Mouse (Mus musculus): ENCODE measurements around the gene Fam13c. TPM values are rescaled to one million over a fixed set of nuclear protein-coding genes. Genes with fewer than 3 reads are reported as not detected.
"Not testable (repeated sequence)": the region's sequence is repeated elsewhere in the genome, so short reads cannot be mapped to it uniquely, and the experiment has no call there.

The Fam13c gene
- total RNA-seq (2021): 10 to 100 TPM; 39.1 to 39.9 TPM

GRCm38 (mm10) chr10:70439676-70440521 lies at the start of gene Fam13c:
Fam13c (plus strand) TSS chr10:70440481.
- peak in 1 of 2 experiments; percentile 41 for DNase-seq (ENCODE audit: extremely low spot score in 1 of 2, low spot score in 2 of 2)
- intact Hi-C loops (cut with DNase I): loop anchor here (5.0 kb wide), 2 partner anchors 63 to 92 kb away; no protein-coding TSS in a partner anchor

- peak in 1 of 2 experiments; percentile 51 for DNase-seq (ENCODE audit: extremely low spot score in 1 of 2, low spot score in 2 of 2)
- intact Hi-C loops (cut with DNase I): no loop called here
Measured at GRCm38 (mm10) chr10:70395900-70396299, 44.4 kb upstream of the Fam13c start.

- intact Hi-C loops (cut with DNase I): no loop called here
- no peak for DNase-seq (ENCODE audit: extremely low spot score in 1 of 2, low spot score in 2 of 2)
Measured at GRCm38 (mm10) chr10:70398224-70398623, 42.1 kb upstream of the Fam13c start.

- DNase-seq (ENCODE audit: extremely low spot score in 1 of 2, low spot score in 2 of 2): no peak
- intact Hi-C loops (cut with DNase I): no loop called here
Measured at GRCm38 (mm10) chr10:70402006-70402405, 38.3 kb upstream of the Fam13c start.

- no peak for DNase-seq (ENCODE audit: extremely low spot score in 1 of 2, low spot score in 2 of 2)
- intact Hi-C loops (cut with DNase I): no loop called here
Measured at GRCm38 (mm10) chr10:70402711-70403110, 37.6 kb upstream of the Fam13c start.

GRCm38 (mm10) chr10:70417811-70418486 lies 22.3 kb upstream of the Fam13c start:
- intact Hi-C loops (cut with DNase I): no loop called here
- no peak for DNase-seq (ENCODE audit: extremely low spot score in 1 of 2, low spot score in 2 of 2)

GRCm38 (mm10) chr10:70419282-70420264 lies 20.7 kb upstream of the Fam13c start:
- intact Hi-C loops (cut with DNase I): no loop called here
- DNase-seq (ENCODE audit: extremely low spot score in 1 of 2, low spot score in 2 of 2): no peak

GRCm38 (mm10) chr10:70426373-70426772 lies 13.9 kb upstream of the Fam13c start:
- intact Hi-C loops (cut with DNase I): no loop called here

GRCm38 (mm10) chr10:70428121-70428662 lies 12.1 kb upstream of the Fam13c start:
- DNase-seq (ENCODE audit: extremely low spot score in 1 of 2, low spot score in 2 of 2): peak in 1 of 2 experiments; percentile 50
- intact Hi-C loops (cut with DNase I): no loop called here

More at GRCm38 (mm10) chr10:70426373-70426772, 13.9 kb upstream of the Fam13c start:
- DNase-seq (ENCODE audit: extremely low spot score in 1 of 2, low spot score in 2 of 2): no peak

GRCm38 (mm10) chr10:70429341-70429740 lies 10.9 kb upstream of the Fam13c start:
- intact Hi-C loops (cut with DNase I): no loop called here
- no peak for DNase-seq (ENCODE audit: extremely low spot score in 1 of 2, low spot score in 2 of 2)

- no peak for DNase-seq (ENCODE audit: extremely low spot score in 1 of 2, low spot score in 2 of 2)
- intact Hi-C loops (cut with DNase I): no loop called here
Measured at GRCm38 (mm10) chr10:70433334-70433733, 6.9 kb upstream of the Fam13c start.

- intact Hi-C loops (cut with DNase I): not testable (repeated sequence)
Measured at GRCm38 (mm10) chr10:70433736-70434135, 6.5 kb upstream of the Fam13c start.

GRCm38 (mm10) chr10:70436656-70437055 lies 3.6 kb upstream of the Fam13c start:
- intact Hi-C loops (cut with DNase I): no loop called here
- DNase-seq (ENCODE audit: extremely low spot score in 1 of 2, low spot score in 2 of 2): no peak

More at GRCm38 (mm10) chr10:70433736-70434135, 6.5 kb upstream of the Fam13c start:
- not testable (repeated sequence) for DNase-seq (ENCODE audit: extremely low spot score in 1 of 2, low spot score in 2 of 2)

GRCm38 (mm10) chr10:70437289-70437688 lies 3.0 kb upstream of the Fam13c start:
- intact Hi-C loops (cut with DNase I): no loop called here
- peak in 1 of 2 experiments; percentile 68 for DNase-seq (ENCODE audit: extremely low spot score in 1 of 2, low spot score in 2 of 2)

GRCm38 (mm10) chr10:70440639-70441461 lies 569 bp downstream of the Fam13c start:
- peak; percentile 45 to 89 for DNase-seq (ENCODE audit: extremely low spot score in 1 of 2, low spot score in 2 of 2)
- intact Hi-C loops (cut with DNase I): loop anchor here (5.0 kb wide), 2 partner anchors 64 to 91 kb away; no protein-coding TSS in a partner anchor

GRCm38 (mm10) chr10:70442156-70442555 lies 1.9 kb downstream of the Fam13c start:
- intact Hi-C loops (cut with DNase I): loop anchor here (5.0 kb wide), 2 partner anchors 65 to 90 kb away; no protein-coding TSS in a partner anchor
- no peak for DNase-seq (ENCODE audit: extremely low spot score in 1 of 2, low spot score in 2 of 2)

- intact Hi-C loops (cut with DNase I): loop anchor here (5.0 kb wide), 2 partner anchors 65 to 90 kb away; no protein-coding TSS in a partner anchor
Measured at GRCm38 (mm10) chr10:70442623-70443022, 2.3 kb downstream of the Fam13c start.

More at GRCm38 (mm10) chr10:70442623-70443022, 2.3 kb downstream of the Fam13c start:
- no peak for DNase-seq (ENCODE audit: extremely low spot score in 1 of 2, low spot score in 2 of 2)
